In genomic region chr1:193301216-193302092, GRCm38 (mm10) we compare ENCODE assay signal across 11 mouse cellular contexts. TPM values are rescaled to one million over a fixed set of nuclear protein-coding genes. Genes with fewer than 3 reads are reported as not detected.
DNase-seq lines count a peak whose midpoint lies in the region; ATAC-seq lines count a peak whose summit lies in the region.
"Had no signal": no experiment of that assay in that cellular context is flagged by ENCODE, and none has a peak within 500 bp of the region (broad histone marks: within the 10 kb centered on the region; RNA-seq: fewer than 3 reads in every experiment).

No protein-coding gene starts in this region.

- DNase-seq in heart, adult 11 months = no peak
- DNase-seq in ZHBTc4 (ENCODE audit: low read depth, low spot score) = peak; percentile 59
- DNase-seq in large intestine, adult 2 months (ENCODE audit: low read depth, low spot score) = peak; percentile 84
- DNase-seq in gastrocnemius, postnatal 10 days = no peak
- no peak for DNase-seq in frontal cortex, postnatal 36 days (ENCODE audit: low spot score in 2 of 2)
- DNase-seq: gastrocnemius, adult 2 months had no signal

- no peak overlapping the region for H3K4me2 ChIP-seq in heart, embryonic 15.5 days
- H3K4me2 ChIP-seq in stomach, embryonic 15.5 days = peak overlapping the region; percentile 39

- H3K27ac ChIP-seq in heart, embryonic 15.5 days = 0 out of 2 replicates have a peak overlapping the region, but pooled peaks have one; percentile 15
- peak overlapping the region; percentile 77 for H3K27ac ChIP-seq in stomach, embryonic 15.5 days
- H3K27ac ChIP-seq: gastrocnemius, adult 2 months had no signal

- H3K9ac ChIP-seq in heart, embryonic 15.5 days = no peak overlapping the region
- H3K9ac ChIP-seq in stomach, embryonic 15.5 days = no peak overlapping the region

- H3K9me3 ChIP-seq in heart, embryonic 15.5 days (replicated peaks) = no peaks in the 10 kb centered on the region
- H3K9me3 ChIP-seq in stomach, embryonic 15.5 days = no peaks in the 10 kb centered on the region

- H3K4me3 ChIP-seq in heart, embryonic 15.5 days = no peak overlapping the region
- peak overlapping the region; percentile 25 for H3K4me3 ChIP-seq in stomach, embryonic 15.5 days (replicated peaks)
- H3K4me3 ChIP-seq: gastrocnemius, adult 2 months had no signal

- WGBS in heart, embryonic 15.5 days = 46% methylated on average over 6 of the region's 6 CpGs
- WGBS in large intestine, adult 2 months = 34% methylated on average over 6 of the region's 6 CpGs
- WGBS in stomach, embryonic 15.5 days = 48% methylated on average over 6 of the region's 6 CpGs

- no peaks in the 10 kb centered on the region for H3K36me3 ChIP-seq in heart, embryonic 15.5 days
- no peaks in the 10 kb centered on the region for H3K36me3 ChIP-seq in stomach, embryonic 15.5 days

- ATAC-seq in heart, embryonic 15.5 days (replicated peaks; ENCODE audit: insufficient number of reproducible peaks, insufficient read depth, low FRiP score, low read depth) = 0 out of 2 replicates have a peak, but pooled peaks have one; percentile 30
- ATAC-seq in stomach, embryonic 15.5 days (ENCODE audit: insufficient read depth, low FRiP score, low read depth) = peak; percentile 84
- no peak for ATAC-seq in megakaryocyte progenitor cell, adult 5-6 weeks (replicated peaks; ENCODE audit: poor library complexity)
- ATAC-seq: inflammation-experienced regulatory T-cells, adult 6 months had no signal

- 0 out of 2 replicates have a peak, but pooled peaks cover 5% of the 10 kb centered on the region for H3K27me3 ChIP-seq in heart, embryonic 15.5 days
- no peaks in the 10 kb centered on the region for H3K27me3 ChIP-seq in stomach, embryonic 15.5 days (replicated peaks)

- H3K4me1 ChIP-seq in heart, embryonic 15.5 days (replicated peaks) = peaks cover 8% of the 10 kb centered on the region
- H3K4me1 ChIP-seq in stomach, embryonic 15.5 days = 0 out of 2 replicates have a peak, but pooled peaks cover 7% of the 10 kb centered on the region

RNA-seq across cellular contexts. Expression of gene G0s2, which starts 28.4 kb away (rescaled TPM):
- 103 and 106 TPM in 2 replicates for polyA plus RNA-seq in heart, embryonic 15.5 days (2015; fragmentation: Nextera tagmentation; extraction: Ambion mirVana)
- polyA plus RNA-seq in large intestine, adult 2 months (2012; rRNA removed) = 28.4 and 31.0 TPM in 2 replicates
- polyA plus RNA-seq in stomach, embryonic 15.5 days (2015; fragmentation: Nextera tagmentation; extraction: Ambion mirVana) = 30.6 and 38.3 TPM in 2 replicates
- total RNA-seq in gastrocnemius, postnatal 10 days (2021) = 10 to 100 TPM; 24.8 to 30.4 TPM
- total RNA-seq in megakaryocyte progenitor cell, adult 5-6 weeks (2015) = 9.3 and 11.9 TPM in 2 replicates
- total RNA-seq in megakaryocyte progenitor cell, adult 5-6 weeks (2017) = 14.2 and 27.8 TPM in 2 replicates
- total RNA-seq: megakaryocyte-erythroid progenitor cell, adult 5-6 weeks had no signal

RNA-seq across cellular contexts. Expression of gene Hsd11b1, which starts 37.6 kb away (rescaled TPM):
- polyA plus RNA-seq in heart, embryonic 15.5 days (2015; fragmentation: Nextera tagmentation; extraction: Ambion mirVana) = 1.9 and 4.6 TPM in 2 replicates
- polyA plus RNA-seq in large intestine, adult 2 months (2012; rRNA removed) = 10.5 and 12.3 TPM in 2 replicates
- 1.8 and 2.4 TPM in 2 replicates for polyA plus RNA-seq in stomach, embryonic 15.5 days (2015; fragmentation: Nextera tagmentation; extraction: Ambion mirVana)
- 1 to 10 TPM; 4.0 to 4.3 TPM for total RNA-seq in gastrocnemius, postnatal 10 days (2021)
- total RNA-seq in megakaryocyte progenitor cell, adult 5-6 weeks (2015) = 74.0 and 84.4 TPM in 2 replicates
- 34.5 and 39.9 TPM in 2 replicates for total RNA-seq in megakaryocyte progenitor cell, adult 5-6 weeks (2017)
- total RNA-seq: megakaryocyte-erythroid progenitor cell, adult 5-6 weeks had no signal

Comparison
In these comparisons a context has a peak if more than half of its experiments do, and no peak if none do; other contexts are left out.
1. DNase-seq: peak in ZHBTc4 (single experiment) and large intestine, adult 2 months (single experiment); none in heart, adult 11 months (single experiment), gastrocnemius, postnatal 10 days (single experiment) and frontal cortex, postnatal 36 days (0 of 2).